Mouse (Mus musculus): ENCODE measurements at regions not wholly inside any gene's neighbourhood (a gene's known extent, or its start where the extent isn't known, plus 50 kb on each side); places are given as distances from the start of the nearest gene placed in this dataset.

DNA sequence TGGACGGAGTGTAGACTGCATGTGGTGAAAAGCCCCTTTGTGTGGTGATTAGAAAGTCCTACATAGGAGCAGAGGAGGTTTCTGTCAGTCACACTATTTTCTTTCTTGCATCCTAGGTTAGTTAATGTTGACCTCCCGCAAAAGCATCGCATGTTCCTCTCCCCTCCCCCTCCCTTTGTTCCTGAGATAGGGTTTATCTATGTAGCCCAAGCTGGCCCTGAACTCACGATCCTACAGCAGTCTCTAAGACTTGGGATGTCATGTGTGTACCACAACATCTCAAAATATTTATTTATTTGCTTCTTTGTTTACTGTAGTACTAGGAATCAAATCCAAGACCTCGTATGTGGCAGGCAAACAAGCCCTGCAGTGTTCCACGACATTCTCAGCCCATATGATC is 116.2 kb upstream of the Serp2 start:
- DNase-seq (ENCODE audit: low spot score) = no peak

DNA sequence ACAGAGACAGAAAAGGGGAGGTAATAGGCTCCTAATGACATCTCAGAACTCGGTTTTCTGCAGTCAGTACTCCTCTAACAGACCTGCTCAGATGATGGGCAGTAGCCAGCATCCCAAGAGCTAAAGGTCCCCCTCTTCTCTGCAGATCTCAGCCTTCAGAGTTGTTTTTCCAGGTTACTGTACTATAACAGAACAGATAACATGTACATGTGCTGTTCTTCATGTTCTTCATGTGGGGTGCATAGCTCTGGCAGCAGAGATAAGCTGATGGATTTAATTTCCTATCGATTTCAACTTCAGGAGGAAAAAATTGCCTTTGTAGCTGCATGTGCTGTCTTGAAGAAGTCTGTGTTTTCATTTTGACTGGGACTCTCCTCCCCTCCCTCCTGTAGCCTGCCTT is 115.8 kb upstream of the Serp2 start:
- DNase-seq (ENCODE audit: low spot score) = no peak

DNA sequence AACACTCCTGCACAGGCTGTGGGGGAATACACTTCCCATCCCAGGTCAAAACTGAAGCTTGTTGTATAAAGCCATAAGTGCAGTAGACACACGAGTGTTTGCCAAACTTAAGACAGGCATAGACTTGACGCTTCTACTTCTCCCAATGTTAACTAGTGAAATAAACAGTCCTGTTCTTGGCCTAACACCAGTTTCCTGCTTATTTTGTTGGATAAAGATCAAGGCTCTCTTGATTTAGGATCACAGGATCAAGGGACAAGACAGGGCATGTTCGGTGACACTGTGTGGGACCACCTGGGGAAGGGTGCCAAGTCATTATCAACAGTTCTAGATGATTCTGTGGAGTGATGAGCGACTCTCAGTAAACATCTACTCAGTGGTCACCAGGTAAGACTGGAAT is 114.3 kb upstream of the Serp2 start:
- DNase-seq (ENCODE audit: low spot score) = no peak

DNA sequence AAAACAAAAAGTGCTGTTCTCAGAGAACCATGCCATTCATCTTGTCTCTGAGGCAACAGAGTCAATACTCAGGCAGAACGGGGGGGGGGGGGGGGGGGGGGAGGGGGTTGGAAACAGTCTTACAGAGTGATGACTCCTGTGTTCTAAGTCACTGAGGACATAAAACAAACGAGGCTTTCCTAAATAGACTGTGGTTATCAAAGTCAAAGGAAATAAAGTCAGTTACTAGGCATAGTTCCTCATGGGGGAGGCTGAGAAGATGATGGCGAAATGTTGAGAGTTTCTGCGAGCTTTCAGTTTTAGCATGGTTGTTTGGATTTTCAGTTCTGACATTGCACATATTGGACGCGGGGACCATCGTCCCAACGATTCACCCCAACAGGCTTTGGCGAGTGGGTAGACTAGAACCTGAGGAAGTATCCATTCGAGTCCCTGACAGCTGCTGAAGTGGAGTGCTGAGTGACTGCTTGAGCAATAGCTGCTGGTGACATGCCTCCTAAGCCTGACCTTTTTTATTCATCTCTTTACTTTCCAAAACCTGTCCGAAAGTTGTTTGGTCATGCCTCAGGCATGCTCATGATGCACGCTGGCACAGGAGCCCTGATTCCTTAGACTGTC is 109.2 kb upstream of the Serp2 start:
- no peak for DNase-seq (ENCODE audit: low spot score)

DNA sequence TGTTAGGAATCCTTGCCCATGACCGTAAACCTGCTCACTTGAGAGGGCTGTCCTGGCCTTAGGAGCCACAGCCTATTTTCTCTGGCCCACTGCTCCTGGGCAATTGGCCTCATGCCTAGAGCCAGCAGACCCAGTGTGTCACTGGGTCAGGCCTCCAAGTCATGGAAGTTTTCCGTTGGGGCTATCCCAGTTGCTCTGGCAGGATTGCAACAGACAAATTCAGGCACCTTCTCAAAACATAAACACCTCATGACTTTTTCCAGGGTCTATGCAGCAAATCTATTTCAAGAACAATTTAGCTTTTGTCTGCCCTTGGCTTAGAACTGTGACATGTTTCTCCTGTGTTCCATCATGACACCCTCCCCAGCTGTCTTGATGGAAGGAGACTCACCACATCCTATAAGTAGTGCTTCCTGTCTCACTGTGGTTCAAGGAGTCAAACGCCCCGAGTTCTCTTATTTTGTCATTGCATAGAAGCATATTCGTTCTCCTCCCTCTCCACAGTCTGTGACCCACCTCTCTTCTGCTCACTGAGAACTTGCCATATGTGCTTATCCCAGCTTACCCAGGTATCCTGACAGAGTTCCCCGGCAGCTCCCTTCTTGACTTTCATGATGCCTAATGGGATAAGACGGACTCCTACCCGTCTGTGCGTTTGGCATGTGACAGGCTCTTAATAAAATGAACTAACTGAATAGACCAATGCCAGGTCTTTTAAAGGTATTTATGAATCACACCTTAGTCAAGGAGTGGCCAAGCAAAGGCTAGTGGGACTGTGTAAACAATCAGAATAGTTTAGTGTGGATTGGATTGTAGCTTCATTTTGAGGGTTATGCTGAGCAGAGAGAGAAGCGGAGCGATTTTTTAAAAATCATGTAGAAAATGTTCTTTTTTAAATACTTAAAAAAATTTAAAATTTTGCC is 108.2 kb upstream of the Serp2 start:
- peak; percentile 26 for DNase-seq (ENCODE audit: low spot score)

DNA sequence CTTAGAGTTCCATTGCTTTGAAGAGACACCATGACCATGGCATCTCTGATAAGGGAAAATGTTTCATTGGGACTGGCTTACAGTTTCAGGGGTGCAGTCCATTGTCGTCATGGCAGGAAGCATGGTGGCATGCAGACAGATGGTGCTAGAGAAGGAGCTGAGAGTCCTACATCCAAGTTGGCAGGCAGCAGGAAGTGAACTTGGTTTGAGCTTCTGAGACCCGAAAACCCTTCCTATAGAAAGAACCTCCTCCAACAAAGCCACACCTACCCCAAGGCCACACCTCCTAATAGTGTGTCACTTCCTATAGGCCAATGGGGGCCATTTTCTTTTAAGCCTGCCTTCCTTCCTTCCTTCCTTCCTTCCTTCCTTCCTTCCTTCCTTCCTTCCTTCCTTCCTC is 107.1 kb upstream of the Serp2 start:
- no peak for DNase-seq (ENCODE audit: low spot score)

DNA sequence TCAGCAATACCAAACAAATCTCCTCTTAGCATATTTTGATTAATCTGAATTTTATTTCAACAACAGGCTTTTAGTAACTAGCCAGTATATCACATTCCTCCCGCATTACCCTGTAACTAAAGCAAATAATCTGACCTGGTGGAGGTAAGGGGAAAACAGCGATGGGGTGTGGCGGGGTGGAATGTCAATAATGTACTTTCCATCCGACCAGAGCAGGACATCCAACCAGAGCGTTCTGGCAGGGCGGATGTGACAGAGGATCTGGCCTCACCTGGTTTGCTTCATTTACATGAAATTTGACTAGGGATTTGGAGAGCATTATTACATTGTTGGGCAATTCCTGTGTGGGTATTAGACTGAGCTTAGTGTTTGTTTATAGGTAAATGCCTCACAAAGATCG is 106.2 kb upstream of the Serp2 start:
- no peak for DNase-seq (ENCODE audit: low spot score)

DNA sequence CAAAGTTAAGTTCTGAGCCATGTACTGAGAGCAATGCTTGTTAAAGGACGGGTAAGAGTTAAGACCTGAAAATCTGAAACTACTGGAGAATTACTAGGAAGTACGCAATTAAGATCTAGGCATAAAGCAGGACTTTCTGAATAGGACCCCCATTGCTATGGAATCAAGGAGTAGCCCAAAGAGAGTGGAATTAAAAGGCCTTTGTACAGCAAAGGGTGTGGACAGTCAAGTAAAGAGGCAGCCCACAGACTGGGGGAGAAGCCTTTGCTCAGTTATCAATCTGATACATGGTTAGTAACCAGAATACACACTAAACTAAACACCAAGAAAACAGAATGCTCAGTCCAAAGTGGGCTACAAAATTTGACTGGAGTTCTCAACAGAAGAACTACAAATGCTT is 104.2 kb upstream of the Serp2 start:
- DNase-seq (ENCODE audit: low spot score) = no peak

DNA sequence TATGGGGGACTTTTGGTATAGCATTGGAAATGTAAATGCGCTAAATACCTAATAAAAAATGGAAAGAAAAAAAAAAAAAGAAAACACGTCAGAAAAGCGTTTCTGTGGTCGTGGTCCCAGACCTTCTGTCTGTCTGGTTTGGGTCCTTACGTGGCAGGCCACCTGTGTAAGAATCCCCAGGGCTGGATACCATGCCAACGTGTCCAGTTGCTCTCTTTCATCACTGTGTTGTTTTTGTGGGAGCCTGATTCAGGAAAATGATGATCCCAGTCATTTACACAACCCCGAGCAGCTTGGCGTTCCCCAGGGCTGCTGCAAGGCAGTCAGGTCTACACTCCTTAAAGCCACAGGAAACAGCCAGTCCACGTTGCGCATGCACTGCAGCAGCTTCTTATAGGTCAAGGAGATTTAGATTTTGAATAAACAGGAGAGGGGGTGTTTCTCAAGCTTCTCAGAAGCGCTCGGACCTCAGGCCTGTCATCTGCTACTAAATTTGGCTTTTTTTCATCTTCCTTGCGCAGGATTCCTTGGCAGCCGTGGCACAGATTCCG is 102.3 kb upstream of the Serp2 start:
- no peak for DNase-seq (ENCODE audit: low spot score)

DNA sequence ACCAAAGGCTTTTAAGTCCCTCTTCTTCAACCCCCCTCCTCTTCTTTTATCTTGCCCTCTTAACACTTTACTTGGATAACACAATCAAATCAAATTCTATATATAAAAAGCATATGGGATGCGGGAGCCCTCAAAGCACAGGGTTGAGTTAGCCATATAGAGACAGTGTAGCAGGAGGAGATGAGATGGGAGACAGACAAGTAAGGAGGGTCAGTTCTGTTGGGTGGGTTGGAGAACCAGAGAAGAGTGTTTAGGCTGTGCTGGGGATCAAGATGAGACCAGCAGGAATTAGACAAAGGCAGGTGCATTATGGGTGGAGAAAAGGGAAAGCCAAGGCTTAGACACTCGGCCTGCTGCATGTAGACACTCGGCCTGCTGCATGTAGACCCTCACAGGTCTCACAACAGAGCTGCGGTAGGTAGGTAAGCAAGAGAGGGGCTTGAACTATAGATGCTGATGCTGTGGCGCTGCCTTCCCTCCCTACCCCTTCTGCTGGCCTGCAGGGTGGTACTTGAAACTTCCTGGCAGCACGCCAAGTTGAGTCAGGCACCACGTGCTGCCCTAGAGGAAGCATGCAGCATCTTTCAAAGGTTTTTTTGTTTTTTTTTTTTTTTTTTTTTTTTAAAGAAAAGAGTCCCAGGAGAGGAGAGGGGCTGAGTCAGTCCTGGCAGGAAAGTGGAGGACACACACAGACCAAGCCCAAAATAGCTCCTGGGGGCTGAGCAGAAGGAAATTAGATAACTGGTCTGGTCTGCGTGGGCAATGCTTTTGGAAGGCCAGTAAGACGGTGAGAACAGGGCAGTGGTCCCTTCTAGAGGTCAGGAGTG is 101.3 kb upstream of the Serp2 start:
- DNase-seq (ENCODE audit: low spot score) = no peak

DNA sequence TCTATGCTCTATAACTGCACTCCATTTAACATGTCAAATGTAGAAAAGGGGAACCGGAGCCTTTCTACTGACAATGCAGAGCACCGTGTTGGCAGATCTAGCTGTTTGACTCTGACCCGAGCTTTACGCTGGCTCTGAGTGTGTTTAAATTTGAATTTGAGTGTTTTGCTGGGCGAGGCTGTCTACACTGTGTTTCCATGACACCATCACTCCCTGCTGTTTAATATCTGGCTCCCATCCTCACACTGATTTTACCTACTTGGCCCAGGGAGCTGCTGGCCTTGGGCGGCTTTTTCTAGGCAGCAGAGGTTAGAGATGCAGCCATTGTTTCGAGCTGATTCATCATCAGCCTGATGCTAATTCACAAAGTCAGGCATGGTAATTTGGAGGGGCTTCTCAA is 100.7 kb upstream of the Serp2 start:
- DNase-seq (ENCODE audit: low spot score) = no peak

DNA sequence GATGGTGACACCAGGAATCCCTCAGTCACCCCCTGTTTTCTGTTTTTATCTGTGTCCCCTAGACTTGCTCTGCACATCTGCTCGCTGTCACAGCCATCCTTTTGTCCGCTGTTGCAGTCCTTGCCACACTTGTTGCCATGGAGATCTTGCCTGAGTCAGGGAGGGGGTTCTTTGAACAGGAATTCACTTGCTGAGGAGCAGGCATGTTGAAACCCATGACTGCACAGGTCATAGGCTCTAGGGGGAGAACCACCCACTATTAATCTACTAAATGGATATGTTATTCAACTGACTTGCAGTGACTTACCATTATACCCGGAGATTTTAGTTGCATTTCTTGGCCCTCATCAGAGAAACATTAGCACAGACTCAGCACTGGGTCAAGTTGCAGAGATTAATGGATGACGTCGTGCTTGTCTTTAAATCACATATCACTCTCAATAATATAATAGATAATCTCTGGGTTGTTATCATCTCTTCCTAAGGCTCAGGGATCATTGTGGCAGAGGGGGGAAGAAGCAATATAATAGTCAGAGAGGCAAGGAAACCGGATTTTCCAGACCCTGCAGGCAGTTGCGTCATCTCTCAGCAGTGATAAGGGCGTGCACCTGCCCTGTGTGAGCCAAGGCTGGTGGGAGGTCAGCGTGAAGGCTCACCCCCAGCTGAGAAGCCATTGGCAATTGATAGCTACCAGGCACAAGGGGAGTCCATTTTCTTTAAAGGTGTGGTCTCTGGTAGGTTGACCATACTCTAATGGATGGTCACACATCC is 95.9 kb upstream of the Serp2 start:
- DNase-seq (ENCODE audit: low spot score) = no peak

DNA sequence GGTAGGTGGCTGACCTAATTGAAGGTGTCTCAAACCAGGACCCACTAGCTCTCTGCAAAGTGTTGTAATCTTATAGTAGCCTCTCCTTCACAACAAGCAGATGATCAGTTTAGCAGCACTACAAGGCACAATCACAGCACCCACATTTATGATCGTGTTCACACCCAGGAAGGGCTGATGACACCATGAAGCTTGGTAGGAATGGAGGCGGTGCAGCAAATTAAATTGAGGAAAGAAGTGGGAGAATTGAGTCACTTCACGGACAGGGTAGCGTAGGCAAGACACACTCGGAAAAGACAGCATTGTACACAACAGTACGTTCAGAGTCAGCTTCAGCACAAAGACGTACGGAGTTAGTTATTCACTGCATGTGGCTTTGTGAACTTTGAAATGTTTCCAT is 94.4 kb upstream of the Serp2 start:
- no peak for DNase-seq (ENCODE audit: low spot score)

DNA sequence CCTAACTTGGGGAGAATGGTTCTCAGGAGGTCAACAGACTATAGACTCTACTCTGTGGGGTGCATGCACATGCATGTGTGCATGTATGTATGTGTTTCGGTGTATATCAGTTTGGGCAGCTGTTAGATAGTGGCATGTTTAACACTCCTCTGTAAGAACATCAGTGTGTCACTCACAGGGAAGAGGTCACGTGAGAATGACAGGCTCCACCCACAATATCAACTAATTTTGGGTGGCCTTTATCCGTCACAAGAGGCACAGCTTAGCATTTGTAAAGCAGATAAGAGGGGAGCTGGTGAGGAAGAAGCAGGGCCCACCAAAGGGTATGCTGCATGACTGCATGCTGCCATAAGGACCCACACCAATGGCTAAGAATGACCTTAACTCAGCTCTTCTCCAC is 93.2 kb upstream of the Serp2 start:
- DNase-seq (ENCODE audit: low spot score) = no peak

DNA sequence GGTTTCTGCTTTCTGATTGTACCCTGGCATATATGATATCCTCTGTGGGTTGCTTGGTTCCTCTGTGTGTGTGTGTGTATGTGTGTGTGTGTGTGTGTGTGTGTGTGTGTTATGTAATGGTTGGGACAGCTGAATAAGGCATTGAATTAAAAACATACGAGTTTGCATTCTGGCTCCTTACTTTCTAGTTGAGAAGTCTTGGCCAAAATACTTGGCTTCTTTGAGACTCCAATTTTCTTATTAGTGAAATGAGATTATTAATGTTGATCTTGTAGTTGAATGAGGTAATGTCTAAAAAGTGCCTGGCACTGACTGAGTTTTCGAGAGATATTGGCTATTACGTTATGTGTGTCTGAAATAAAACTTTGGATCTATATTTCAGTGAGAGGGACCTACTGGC is 88.0 kb upstream of the Serp2 start:
- no peak for DNase-seq (ENCODE audit: low spot score)

DNA sequence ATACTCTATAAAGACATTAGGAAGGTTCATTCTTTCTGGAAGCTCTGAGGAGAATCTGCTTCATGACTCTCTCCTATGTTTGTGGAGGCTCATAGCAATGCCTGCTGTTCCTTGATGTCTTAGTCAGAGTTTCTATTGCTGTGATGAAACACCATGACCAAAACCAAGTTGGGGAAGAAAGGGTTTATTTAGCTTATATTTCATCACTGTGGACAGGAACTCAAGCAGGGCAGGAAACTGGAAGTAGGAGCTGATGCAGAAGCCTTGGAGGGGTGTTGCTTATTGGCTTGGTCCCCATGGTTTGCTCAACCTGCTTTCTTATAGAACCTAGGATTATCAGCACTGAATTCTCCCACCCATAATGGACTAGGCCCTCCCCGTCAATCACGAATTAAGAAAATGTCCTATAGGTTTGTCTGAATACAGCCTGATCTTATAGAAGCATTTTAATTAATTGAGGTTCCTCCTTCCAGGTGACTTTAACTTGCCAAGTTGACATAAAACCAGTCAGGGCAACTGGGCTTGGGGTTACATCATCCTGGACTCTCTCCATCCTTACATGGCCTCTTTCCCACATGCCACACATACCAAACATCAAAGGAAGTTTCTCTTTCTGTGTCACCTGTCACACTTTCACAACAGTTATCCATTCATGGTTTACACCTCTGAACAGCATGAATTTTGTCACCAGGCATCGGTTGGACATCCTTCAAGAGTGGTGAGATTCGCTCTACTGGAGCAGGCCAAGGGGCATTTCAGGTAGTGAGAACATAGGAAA is 85.3 kb upstream of the Serp2 start:
- DNase-seq (ENCODE audit: low spot score) = no peak

DNA sequence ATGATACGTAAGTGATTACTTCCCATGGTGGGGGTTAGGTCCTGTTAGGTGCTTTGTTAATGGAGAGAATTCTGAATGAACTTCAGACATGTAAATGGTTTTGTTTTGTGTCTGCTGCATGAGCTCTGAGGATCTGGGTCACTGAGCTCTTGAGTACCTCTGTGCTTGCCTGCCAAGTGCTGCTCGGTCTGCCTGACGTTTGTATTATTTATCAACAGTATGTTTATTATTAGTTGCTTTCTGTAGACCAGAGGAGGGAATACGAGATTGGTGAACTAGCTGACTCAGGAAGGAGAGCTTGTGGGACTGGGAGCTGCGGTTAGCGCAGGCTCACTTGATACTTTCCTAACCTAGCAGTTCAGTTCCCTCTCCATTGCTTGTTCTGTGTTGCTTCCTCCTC is 76.5 kb upstream of the Serp2 start:
- DNase-seq (ENCODE audit: low spot score) = no peak

DNA sequence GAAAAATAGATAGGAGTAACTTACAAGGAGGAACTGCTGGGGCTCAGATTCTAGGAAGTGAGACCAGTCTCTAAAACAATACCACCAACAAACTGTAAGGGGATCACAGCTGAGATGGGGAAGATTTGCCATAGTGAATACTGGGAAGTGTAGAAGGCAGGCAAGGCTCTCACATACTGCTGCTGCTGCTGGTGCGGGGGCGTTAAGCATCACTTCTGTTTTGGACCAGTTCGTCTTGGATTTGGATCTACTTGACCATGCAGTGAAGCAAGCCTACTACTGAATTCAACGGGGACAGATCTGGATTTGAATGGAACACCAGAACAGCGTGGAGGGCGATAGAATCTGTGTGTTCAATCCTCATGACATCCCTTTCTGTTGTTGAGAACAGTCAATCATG is 76.1 kb upstream of the Serp2 start:
- DNase-seq (ENCODE audit: low spot score) = no peak

DNA sequence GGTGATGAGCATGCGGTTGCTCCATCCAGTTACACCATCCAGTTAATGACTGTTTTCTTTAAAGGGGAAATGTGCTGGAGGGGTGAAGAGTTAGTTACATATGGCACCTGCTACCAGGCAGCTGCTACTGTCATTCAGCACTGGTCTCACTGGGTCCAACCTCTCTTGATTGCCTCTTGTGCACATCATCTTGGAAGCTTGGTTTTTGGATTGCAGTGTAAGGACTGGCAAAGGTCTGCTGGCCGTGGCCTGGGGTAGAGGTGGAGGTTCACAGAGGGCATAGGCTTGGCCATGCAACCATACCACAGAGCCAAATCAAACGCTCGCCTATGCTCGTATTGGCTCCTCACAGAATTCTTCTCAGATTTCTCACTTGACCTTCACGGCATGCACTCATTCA is 75.1 kb upstream of the Serp2 start:
- DNase-seq (ENCODE audit: low spot score) = no peak

DNA sequence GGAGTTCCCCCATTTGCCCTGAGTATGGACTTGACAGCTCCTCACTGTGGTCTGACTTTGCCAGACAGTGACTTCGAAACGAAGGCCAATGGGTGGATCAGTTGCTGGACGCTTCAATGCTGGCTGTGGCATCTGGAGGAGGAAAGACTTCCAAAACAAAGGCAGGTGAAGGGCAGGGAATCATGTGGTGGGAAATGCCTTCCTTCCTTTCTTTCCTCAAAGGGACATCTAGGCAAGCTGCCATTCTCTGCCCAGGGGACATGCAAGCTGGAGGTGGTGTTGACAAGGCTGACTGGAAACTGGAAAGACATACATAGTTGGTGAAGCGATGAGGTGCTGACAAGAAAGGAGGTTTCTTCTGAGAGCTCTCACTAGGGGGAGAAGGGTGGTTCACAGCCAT is 74.5 kb upstream of the Serp2 start:
- no peak for DNase-seq (ENCODE audit: low spot score)

DNA sequence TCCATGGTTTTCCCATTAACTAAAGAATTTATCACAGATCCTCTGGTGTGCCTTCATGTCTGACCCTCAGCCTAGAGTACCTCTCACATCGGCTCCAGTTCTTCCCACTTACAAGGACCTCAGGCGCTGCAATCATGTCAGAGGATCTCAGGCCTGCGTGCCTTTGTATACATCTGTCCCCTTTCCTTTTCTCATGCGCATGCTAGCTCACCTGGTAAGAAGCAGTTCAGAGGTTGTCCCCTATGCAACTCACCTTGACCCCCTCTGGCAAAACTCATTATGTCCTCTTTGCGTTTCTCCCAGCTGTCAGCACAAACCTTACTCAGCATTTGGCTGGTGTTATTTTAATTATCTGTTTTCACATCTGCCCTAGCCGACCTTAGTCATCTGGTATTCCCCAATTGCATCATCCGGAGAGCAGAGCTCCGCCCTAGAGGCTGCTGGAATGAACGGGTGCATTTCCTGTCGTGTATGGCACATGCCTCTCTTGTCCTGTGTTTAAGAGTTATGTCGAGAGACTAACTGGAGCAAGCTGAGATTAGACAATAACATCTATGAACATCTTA is 73.3 kb upstream of the Serp2 start:
- no peak for DNase-seq (ENCODE audit: low spot score)
